Mouse (Mus musculus) E14TG2a.4 (cell line): ENCODE data around the gene Foxc1.

Experiments used
- H3K27me3 ChIP-seq: 2 replicates; pipeline ENCODE4 v1.6.1; 2014; ENCODE audit warnings: low read length, control low read depth; ENCODE audit not compliant: insufficient read depth
- H3K36me3 ChIP-seq: 2 replicates; pipeline ENCODE4 v1.6.1; 2014; ENCODE audit warnings: low read length, control low read depth; ENCODE audit not compliant: insufficient read depth
- H3K4me1 ChIP-seq: replicated peaks from 2 replicates; pipeline ENCODE4 v1.6.1; 2014; ENCODE audit warnings: low read depth, low read length, control low read depth
- H3K4me3 ChIP-seq: replicated peaks from 2 replicates; pipeline ENCODE4 v1.5.1; 2014; ENCODE audit warnings: mild to moderate bottlenecking, low read length
- H3K9me3 ChIP-seq: 2 replicates; pipeline ENCODE4 v1.6.1; 2014; ENCODE audit warnings: low read length, control low read depth
- CTCF ChIP-seq: conservative IDR thresholded peaks from 2 replicates; pipeline ENCODE4 v1.5.1; 2014; ENCODE audit warnings: low read length
- NANOG ChIP-seq: IDR thresholded peaks from 2 replicates; pipeline ENCODE4 v1.6.1; 2014; ENCODE audit warnings: borderline replicate concordance, low read length, mixed read lengths
- POU5F1 ChIP-seq: IDR thresholded peaks from 2 replicates; pipeline ENCODE4 v1.6.1; 2014; ENCODE audit warnings: low read length, borderline replicate concordance

Gene Foxc1

GRCm38 (mm10) chr13:31780299-31780698 is 26.1 kb upstream of the Foxc1 start:
- H3K4me3 ChIP-seq = no peak overlapping the region
- H3K9me3 ChIP-seq = no peaks in the 10 kb centered on the region
- no peaks in the 10 kb centered on the region for H3K36me3 ChIP-seq
- TF ChIP-seq POU5F1 (no peak), CTCF (no peak), NANOG (no peak)
- H3K27me3 ChIP-seq = peaks cover 30% of the 10 kb centered on the region
- peaks cover 11% of the 10 kb centered on the region for H3K4me1 ChIP-seq

DNA sequence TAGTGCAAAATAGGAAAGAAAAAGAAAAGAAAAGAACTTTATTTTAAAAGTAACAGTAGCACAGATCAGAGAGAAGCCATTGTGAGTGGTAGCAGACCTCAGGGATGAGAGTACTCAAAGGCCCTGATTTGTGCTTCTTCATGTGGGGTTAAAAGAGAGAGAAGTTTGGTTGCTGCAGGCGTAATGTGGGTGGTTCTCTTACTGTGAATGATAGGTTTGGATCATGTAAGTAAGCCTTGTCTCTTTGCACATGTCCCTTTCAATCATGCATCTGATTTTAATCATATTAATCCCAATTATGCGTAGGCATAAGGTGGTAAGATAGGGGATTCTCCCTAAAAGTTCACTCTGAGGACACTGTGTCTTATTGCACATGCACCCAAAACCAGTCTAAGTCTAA is 24.4 kb upstream of the Foxc1 start:
- peaks cover 36% of the 10 kb centered on the region for H3K27me3 ChIP-seq
- H3K36me3 ChIP-seq = no peaks in the 10 kb centered on the region
- H3K9me3 ChIP-seq = no peaks in the 10 kb centered on the region
- TF ChIP-seq CTCF = no peak
- TF ChIP-seq NANOG = no peak
- no peak for TF ChIP-seq POU5F1
- no peak overlapping the region for H3K4me3 ChIP-seq
- peaks cover 11% of the 10 kb centered on the region for H3K4me1 ChIP-seq

DNA sequence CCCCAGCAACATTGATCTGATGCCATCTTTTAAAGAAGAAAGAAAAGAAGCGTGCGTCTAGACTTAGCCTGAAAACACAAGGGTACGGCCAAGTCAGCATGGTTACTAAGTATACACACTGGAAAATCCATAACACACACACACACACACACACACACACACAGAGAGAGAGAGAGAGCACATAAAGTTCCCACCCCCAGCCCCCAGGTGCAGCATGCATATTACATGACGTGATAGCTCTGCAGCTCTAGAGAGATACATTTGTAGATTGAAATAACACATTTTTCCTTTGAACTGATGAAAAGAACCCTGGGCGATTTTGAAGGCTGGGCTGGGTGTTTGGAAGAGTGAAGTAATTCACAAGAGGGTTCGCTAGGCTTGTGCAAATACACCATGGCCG is 21.7 kb upstream of the Foxc1 start:
- H3K36me3 ChIP-seq = no peaks in the 10 kb centered on the region
- no peaks in the 10 kb centered on the region for H3K9me3 ChIP-seq
- H3K4me1 ChIP-seq = peaks cover 3% of the 10 kb centered on the region
- H3K4me3 ChIP-seq = no peak overlapping the region
- TF ChIP-seq NANOG (no peak), POU5F1 (no peak)
- peaks cover 30% of the 10 kb centered on the region for H3K27me3 ChIP-seq

DNA sequence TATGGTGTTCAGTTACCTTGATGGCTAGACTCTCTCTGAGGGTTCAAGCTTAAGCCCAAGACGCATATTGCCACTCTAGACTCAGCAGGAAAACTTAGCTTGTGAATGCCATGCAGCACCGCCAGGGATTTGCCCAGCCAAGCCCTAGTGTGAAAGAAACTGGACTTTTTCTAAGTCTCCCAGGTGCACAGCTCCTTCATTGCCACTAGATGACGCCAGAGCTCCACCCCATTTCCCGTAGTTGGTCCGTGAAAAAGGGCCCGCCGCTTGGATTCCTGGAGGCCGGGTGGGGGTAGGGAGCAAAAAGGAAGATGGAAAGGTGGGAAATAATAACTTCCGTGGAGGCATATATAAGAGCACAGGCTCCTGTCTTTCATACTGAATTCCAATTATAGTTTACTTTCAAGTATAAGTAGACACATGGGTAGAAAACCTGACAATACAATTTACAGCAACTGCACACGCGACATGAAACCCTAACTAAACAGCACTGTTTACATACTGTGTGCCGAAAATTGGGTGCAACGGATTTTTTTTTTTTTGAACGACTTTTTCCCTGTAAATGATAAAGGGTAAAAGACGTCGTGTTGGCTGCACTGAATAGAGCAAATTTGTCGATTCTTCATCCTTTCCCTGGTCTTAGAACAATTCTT is 13.8 kb upstream of the Foxc1 start:
- H3K36me3 ChIP-seq = no peaks in the 10 kb centered on the region
- H3K4me3 ChIP-seq = no peak overlapping the region
- TF ChIP-seq CTCF (peak; percentile 100), NANOG (no peak), POU5F1 (no peak)
- peaks cover 39% of the 10 kb centered on the region for H3K27me3 ChIP-seq
- H3K4me1 ChIP-seq = no peaks in the 10 kb centered on the region
- no peaks in the 10 kb centered on the region for H3K9me3 ChIP-seq

DNA sequence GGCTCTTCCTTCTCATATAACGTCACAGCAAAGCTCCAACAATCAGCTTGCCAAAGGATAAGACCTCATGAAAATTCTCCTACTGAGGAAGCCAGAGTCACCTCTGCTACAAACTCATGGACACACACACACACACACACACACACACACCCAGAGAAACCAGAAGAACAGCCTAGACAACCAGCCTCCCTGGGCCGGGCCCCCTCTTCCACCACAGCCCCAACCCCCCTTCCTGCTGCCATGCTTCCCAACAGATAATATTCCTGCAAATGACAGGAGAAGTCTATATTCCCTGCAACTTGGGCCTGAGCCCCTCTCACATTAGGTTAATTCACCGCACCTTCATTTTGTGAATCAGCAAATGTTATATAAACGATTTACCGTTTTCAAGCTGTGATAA is 13.3 kb upstream of the Foxc1 start:
- Histone ChIP-seq H3K27me3 (peaks cover 44% of the 10 kb centered on the region), H3K36me3 (no peaks in the 10 kb centered on the region), H3K4me3 (no peak overlapping the region), H3K9me3 (no peaks in the 10 kb centered on the region), H3K4me1 (no peaks in the 10 kb centered on the region)
- TF ChIP-seq CTCF (no peak), NANOG (no peak), POU5F1 (no peak)

DNA sequence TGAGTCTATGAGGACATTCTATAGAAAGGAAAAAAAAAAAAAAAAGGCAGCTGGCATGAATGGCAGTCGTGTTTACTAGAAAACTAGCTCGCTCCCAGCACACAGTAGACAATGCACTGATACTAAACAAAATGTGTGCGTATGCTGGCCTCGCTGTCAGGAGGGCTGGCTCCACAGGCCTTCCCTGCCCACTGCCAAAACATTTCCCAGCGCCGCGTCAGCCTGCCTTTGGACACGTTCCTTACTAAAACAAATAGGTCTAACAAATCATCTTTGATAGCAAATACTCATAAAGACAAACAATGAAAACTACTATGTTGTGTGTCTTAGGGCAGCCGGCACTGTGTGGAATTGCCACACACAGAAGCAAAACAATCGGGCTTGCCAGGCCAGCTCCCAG is 9.1 kb upstream of the Foxc1 start:
- H3K4me3 ChIP-seq = no peak overlapping the region
- H3K4me1 ChIP-seq = peaks cover 16% of the 10 kb centered on the region
- no peaks in the 10 kb centered on the region for H3K36me3 ChIP-seq
- peaks cover 79% of the 10 kb centered on the region for H3K27me3 ChIP-seq
- no peaks in the 10 kb centered on the region for H3K9me3 ChIP-seq
- no peak for TF ChIP-seq POU5F1
- no peak for TF ChIP-seq CTCF
- no peak for TF ChIP-seq NANOG

DNA sequence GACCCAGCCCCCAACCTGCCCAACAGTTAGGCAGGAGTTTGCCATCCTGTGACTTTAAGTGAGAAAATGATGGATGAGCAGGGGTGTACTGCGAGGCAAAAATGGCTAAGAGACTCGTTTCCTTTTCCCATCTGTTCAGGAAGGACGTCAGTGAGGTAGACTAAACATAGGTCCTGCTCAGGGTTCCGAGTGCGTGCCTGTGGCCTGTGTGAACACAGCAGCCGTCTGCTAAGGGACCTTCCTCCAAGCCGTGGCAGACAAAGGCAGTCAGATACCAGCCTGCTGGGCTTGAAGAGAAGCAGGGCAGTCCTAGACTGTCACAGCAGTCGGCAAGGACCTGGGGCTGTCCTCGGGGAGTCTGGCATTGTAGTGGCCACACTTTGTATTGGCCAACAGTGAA is 8.4 kb upstream of the Foxc1 start:
- Histone ChIP-seq H3K9me3 (no peaks in the 10 kb centered on the region), H3K27me3 (peaks cover 85% of the 10 kb centered on the region), H3K4me3 (no peak overlapping the region), H3K36me3 (no peaks in the 10 kb centered on the region), H3K4me1 (peaks cover 16% of the 10 kb centered on the region)
- TF ChIP-seq NANOG (no peak), POU5F1 (no peak), CTCF (no peak)

DNA sequence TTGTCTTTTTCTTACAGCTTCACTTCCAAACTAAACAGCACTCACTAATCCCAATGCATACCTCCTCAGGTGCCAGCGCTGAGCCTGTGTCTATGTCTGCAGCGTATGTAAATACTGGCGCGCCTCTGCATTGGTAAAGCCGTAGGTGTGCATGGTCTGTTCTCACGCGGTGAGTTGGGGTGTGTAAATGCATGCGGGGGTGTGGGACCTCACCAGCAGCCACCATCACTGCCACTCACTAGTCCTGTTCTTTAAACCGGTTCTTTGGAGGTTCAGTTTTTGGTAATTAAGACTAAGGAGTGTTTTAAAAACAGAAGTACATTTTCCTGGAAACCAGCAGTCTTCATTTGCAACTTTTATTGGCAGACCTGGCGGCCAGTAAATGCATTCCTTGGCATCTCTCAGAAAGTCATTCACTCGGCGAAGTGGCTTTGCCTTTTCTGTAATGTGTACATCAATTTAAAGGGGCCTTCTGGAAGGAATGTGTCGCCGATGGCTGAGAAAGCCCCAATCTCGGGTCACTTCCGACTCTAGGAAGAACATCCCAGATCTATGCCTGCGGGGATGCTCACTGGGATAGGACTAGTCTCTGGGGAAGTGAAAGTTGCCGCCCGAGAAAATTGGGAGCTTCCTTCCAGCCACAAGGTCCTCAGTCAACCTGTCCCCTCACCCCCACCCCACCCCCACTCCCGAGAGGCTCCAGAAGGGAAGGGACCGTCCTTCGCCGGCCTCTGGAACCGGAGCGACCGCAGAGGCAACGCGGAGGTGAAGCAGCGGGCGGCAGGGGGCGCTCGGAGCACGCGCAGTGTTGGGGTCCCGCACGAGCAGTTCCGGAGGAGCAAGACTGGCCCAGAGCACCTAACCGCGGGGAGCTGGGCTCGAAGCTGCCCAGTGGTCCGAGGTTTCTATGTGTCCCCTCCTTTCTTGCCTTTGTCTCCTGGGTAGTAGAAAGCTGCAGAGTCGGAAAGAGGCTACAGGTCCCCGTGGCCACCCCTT is 5.6 kb upstream of the Foxc1 start:
- H3K9me3 ChIP-seq = no peaks in the 10 kb centered on the region
- TF ChIP-seq POU5F1 (no peak), CTCF (no peak; the same call in 1 of the 2 replicates), NANOG (no peak)

More for the DNA sequence above, 5.6 kb upstream of the Foxc1 start:
- Histone ChIP-seq H3K36me3 (no peaks in the 10 kb centered on the region), H3K4me3 (peak overlapping the region; percentile 62), H3K4me1 (peaks cover 27% of the 10 kb centered on the region), H3K27me3 (peaks cover 89% of the 10 kb centered on the region)
